Mouse (Mus musculus): ENCODE measurements at regions not wholly inside any gene's neighbourhood (a gene's known extent, or its start where the extent isn't known, plus 50 kb on each side); places are given as distances from the start of the nearest gene placed in this dataset.

DNA sequence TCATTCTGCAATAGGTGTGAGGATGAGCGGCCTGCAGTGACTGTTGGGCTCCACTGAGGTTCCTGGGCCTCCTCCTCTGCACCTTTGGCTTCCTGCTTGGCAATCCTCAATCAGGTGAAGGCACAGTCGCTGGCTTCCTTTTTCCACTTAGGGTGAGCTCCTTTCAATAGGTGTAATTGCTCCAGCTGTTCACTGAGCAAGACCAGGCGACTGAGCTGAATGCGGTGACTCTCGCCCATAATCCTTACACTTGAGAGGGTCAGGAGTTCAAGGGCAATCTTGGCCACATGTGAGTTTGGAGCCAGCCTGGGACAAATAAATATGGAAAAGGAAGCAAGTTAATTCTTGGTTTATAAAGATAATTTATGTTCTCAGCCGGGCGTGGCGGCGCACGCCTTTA lies 76.1 kb upstream of the Epcam start:
- TF ChIP-seq CTCF (IDR thresholded peaks at IDR 0.05; ENCODE audit: control insufficient read depth, insufficient read depth, low read length) (no peak), POLR2A (IDR thresholded peaks at IDR 0.05; ENCODE audit: borderline replicate concordance, control insufficient read depth, low read depth, low read length) (no peak)
